Mouse (Mus musculus) embryonic fibroblast, embryonic 13.5 days (primary cell): ENCODE measurements at regions not wholly inside any gene's neighbourhood (a gene's known extent, or its start where the extent isn't known, plus 50 kb on each side); places are given as distances from the start of the nearest gene placed in this dataset.

ENCODE experiments used
- CTCF ChIP-seq: IDR thresholded peaks from 2 replicates; pipeline ENCODE4 v1.5.1; 2011; ENCODE audit warnings: mild to moderate bottlenecking, control low read depth, low read length, moderate library complexity, borderline replicate concordance; ENCODE audit not compliant: insufficient read depth
- POLR2A ChIP-seq: IDR thresholded peaks from 2 replicates; pipeline ENCODE4 v1.6.1; 2011; ENCODE audit warnings: low read depth, mild to moderate bottlenecking, control low read depth, low read length, moderate library complexity

GRCm38 (mm10) chr1:194885071-194885686 is 53.4 kb upstream of the Cd34 start:
- TF ChIP-seq CTCF (no peak), POLR2A (no peak)
